Mouse (Mus musculus) adipocyte (in vitro differentiated cells): ENCODE results near the gene Psmb6.

Experiments
- DNase-seq: peaks from one replicate; pipeline ENCODE4 v3.0.0-alpha.2; 2016; ENCODE audit warnings: low spot score

Psmb6 gene

DNA sequence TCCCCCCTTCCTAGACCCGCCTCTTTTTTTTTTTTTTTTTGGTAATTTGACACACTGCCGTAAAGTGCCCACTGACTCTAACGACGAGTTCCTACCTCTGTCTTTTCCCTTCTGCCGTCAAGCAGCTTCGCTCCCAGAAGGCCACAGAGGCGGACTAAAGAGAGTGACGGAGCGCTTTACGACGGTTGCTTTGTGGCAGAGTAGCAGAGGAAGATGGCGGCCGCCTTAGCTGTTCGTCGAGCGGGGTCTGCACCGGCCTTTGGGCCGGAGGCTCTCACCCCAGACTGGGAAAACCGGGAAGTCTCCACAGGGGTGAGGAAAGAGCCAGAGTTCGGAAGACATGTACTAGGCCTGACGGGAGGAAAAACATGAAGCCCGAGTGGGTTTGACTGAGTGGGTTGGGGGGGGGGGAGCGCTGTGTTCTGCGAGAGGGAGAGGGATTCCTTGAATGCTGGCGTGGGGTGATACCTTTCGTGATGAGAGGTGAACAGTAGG lies at the start of gene Psmb6:
Psmb6 (plus strand) TSS at position 184 of the 495 bp plus-strand sequence.
- DNase-seq = peak; percentile 97

DNA sequence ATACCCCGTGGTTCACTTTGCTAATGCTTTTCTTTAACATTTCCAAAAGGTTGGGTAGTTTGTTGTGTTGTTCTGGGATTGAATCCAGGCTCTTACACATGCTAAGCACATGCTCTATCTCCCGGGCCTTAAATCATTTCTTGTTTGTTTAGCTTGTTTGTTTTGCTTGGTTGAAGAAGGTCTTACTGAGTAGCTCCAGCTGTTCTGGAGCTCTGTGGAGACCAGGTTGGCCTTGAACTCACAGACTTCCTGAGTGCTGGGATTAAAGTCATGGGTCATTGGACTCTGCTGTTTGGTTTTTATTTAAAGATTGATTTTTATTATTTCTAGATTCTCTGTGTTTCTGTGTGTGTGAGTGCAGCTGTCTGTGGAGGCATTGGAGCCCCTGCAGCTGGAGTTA lies 39.7 kb upstream of the Psmb6 start:
- peak; percentile 54 for DNase-seq

DNA sequence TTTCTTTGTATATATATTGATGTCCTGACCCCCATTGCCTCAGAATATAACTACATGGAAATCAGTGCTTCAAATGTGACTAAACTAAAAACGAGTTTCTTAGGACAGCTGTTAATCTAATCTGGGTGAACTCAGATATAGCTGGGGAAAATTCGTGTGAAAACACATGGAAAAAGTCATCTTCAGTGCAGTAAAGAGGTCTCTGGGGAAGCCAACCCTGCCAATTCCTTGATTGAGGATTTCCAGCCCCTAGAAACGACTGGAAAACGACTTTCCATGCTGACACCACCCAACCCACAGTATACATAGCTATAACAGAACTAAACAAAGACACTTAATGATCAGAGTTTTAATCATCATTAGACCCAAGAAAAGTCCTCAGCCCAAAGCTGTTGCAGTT lies 37.4 kb upstream of the Psmb6 start:
- DNase-seq = no peak

DNA sequence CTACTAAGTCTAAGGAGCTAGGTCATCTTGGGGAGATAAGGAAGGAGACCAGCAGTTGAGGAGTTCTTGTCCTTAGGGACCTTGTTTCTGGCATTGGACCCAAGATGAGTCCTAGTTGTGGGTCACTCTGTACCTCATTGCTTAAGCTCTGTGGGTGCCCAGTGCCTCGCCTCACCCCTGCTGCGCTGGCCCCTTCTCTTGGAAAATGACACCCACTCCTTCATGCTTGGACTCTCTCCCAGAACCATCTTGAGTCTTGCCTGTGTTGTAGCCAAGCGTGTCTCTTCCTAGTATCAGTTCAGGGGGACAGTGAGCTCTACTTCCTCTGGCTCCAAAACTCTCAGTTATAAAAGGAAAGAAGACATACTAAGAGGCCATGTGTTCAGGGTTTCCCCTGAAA lies 36.0 kb upstream of the Psmb6 start:
- DNase-seq = no peak

DNA sequence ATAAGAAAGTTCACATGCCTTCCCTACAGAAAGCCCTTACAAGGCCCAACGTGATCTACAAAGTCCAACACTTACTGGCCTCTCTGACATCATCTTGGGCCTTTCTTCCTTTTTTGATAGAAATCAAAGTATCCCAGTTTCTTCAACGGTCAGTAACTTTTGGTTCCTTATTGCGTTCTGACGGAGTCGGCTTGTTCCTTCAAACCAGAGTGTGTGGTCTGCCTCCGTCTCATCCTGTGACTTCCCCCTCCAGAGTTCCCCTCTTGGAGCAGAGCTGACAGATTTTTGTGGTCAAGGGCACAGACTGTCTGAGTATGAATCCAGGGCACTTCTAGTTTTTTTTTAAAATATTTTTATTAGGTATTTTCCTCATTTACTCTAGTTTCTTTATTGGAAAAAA lies 35.5 kb upstream of the Psmb6 start:
- DNase-seq = no peak

DNA sequence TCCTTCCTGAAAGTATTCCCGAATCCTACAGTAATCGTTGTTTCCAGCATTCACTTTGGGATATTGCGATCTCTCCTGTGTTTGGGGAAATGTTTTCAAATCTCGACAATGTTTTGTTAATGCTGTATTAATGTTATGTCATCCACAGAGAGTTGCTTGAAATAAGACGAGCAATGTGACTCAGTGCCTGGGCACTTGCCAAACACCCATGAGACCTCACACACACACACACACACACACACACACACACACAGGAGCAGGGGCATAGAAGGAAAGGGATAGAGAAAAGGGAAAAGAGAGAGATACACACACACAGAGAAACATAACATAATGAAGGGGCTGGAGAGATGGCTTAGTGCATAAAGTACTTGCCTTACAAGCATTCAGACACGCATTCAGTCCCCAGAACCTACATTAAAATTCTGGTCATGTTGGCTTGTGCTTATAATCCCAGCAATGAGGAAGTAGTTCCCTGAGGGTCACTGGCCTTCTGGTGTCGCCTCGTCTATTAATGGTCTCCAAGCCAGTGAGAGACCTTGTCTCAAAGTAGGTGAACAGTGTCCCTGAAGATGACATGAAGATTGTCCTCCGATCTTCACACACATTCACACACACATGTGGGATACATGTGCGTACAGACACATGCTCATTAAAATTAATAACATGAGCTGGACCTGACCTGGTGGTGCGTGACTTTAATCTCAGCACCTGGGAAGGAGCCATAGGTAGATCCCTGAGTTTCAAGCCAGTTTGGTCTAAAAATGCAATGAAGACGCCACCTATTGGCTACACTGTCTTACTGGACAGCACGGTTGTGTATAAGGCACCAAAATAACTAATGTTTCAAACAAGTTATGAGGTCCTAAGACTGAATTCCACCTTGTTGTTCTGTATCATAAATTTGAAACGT lies 25.3 kb upstream of the Psmb6 start:
- peak; percentile 65 for DNase-seq

DNA sequence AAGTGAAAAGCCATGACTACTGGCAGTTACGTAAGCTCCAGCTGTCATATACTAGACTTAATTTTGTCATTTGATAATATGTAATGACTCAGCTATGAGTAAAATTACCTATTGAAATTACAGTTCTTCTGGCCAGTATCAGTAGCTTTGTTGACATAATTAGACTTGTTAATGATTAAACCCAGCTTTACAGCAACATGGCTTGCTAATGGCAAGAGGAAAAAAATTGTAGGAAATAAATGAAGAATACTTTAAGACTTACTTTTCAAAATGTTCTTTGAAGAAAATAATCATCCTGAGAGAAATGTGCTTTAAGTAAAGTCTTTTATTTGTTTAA lies 24.7 kb upstream of the Psmb6 start:
- DNase-seq = no peak

DNA sequence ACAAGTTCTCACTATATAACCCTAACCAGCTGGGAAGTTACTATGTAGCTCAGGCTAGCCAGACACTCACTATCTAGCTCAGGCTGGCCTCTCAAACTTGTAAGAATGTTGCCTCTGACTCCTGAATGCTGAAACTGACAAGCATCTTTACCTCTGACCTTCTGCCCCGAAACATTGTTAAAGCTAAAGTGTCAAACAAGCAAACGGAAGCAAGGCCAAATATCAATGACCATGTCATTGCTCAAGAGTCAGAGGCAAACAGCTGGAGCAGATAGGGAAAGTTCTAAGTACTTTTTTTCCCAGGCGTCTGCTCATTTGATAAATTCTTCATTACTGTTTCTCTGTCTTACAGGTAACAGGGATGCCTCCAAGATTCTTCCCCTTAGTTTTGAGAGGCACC lies 23.1 kb upstream of the Psmb6 start:
- DNase-seq = no peak

DNA sequence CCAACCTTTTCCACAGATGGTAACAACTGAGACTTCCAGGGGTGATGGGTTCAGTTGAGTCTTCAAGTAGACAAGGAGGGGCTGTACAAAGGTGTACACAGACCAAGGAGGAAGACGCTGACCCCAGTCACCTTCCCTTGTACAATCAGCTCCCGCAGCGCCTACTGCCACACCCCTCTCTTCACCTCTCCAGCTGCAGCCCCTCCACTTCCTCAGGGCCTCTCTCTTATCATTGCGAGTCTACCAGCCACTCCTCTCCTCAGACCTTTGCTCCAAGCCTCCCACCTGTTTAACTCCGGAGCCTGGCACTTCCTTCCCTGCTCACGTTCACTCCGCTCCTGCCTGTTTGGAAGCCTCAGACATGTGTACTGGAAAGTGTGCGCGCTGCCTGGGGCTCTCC lies 20.2 kb upstream of the Psmb6 start, which contains the start of gene Tm4sf5:
Tm4sf5 (plus strand) TSS at position 275 of the 400 bp plus-strand sequence.
- no peak for DNase-seq

DNA sequence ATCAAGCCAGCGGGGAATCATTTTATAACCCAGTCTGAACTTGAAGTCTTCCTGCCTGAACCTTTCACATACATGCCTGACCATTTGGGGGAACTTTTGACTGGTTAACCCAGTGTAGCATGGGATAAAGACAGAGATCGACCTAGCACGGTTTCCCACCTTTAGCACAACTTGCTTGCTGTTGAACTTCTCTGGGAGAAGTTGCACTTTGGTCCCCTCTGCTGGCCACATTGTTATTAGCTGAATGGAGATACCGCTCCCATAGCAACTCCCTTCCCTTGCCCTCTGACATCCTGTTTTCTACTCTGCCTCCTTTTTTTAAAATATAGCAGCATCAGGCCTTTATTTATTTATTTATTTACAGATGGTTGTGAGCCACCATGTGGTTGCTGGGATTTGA lies 18.8 kb upstream of the Psmb6 start:
- peak; percentile 82 for DNase-seq

DNA sequence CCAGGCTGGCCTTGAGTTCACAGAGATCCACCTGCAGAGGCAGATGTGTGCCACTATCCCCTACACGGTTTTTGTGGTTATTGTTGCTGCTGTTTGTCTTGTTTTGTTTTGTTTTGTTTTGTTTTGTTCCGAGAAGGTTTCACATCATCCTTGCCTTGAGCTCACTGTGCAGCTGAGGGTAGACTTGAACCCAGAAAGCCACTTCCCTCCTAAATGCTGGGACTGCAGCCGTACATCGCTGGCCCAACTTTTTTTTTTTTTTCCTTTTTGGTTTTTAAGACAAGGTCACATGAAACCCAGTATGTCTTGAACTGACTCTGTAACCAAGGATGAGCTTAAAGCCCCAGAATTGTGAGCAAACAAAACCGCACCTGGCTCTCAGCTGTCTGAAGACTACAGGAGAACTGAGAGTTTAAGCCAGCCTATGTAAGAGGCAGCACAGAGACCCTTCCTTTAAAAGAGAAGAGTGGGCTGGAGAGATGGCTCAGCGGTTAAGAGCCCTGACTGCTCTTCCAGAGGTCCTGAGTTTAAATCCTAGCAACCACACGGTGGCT lies 18.1 kb upstream of the Psmb6 start:
- DNase-seq = no peak

DNA sequence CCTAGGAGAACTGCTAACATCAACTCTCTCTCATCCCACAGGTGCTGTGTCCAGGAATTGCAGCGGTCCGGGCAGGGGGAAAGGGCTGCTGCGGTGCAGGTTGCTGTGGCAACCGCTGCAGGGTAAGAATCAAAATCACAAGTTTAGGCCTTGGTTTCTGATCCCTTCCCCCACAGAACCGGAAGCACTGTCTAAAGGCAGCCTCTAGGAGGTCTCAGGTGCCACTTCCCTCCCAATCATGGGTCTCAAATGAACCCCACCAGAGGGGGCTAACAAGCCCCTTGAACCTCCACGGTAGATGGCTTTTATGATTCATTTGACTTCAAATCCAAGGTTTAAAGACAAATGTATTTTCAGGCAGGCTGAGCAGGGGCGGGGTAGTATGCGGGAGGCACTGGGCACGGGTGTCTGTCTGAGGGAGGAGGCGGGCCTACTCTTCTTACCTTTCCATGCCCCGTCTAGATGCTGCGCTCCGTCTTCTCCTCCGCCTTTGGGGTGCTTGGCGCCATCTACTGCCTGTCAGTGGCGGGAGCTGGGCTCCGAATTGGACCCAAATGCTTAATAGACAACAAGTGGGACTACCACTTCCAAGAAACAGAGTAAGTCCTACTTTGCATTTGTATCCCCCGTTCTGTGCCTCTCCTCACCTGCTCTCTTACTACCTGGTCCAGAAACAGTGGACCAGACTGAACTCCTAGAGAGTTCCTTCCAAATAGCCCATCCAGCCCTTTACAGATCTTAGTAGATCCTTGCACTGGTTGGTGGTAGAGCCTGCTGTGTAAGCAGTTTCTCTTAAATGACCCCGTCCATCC lies 15.2 kb upstream of the Psmb6 start:
- no peak for DNase-seq

DNA sequence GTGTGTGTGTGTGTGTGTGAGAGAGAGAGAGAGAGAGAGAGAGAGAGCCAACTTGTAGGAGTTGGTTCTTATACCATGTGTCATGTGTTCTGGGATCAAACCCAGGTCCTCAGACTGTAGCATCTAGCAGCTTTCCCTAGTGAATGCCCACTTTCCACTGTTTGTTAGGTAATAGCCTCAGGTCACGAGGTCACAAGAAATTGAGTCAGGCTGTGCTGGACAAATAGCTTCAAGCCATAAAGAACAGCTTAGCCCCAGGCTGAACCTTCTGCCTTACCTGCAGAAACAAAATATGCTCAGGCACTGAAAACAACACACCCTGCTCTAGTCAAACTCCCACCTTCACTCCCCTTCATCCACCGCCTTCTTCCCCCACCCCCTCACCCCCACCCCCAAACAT lies 13.9 kb upstream of the Psmb6 start:
- peak; percentile 27 for DNase-seq

DNA sequence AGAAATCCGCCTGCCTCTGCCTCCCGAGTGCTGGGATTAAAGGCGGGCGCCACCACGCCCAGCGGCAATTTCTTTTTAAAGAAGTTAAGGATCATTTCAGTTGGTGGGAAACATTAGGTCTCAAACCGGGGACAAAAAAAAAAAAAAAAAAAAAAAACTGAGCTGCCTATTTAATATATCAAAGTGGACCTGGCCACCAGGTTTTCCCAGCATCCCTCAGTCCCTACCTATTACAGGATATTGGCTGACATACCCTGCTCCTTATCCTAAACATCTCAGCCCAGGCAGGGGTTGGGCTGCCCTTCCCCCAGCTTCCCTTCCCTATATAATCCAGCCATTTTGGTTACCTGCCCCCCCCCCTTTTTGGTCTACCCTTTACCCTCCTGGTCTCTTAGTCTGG lies 13.3 kb upstream of the Psmb6 start:
- no peak for DNase-seq

DNA sequence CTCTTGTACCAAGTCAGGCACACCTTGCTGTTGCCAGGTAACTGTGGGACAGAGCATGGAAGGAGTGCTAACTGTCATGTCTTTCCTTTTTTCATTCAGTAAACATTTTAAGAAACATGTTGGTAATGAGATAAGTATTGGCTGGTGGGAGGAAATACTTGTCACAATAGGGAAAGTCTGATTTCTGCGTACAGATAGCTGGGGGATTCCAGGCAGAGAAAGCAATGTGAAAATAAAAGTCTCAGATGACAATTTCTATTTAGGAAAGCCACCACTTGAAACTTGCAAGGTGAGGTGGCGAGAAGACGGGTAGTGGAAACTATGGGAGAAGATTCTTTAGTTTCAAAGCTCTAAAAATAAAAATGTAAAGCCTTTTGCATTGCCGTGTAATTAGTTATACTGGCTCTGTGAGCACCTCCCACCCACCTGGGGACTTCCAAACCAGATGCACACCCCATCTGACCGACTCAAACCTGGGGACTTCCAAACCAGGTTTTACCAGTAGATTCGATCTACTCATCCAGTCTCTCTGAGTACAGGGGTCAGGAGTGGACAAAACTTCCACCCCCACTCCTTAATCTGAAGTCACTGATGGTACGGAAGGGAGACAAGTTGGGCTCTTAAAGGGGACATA lies 12.3 kb upstream of the Psmb6 start:
- DNase-seq = no peak

DNA sequence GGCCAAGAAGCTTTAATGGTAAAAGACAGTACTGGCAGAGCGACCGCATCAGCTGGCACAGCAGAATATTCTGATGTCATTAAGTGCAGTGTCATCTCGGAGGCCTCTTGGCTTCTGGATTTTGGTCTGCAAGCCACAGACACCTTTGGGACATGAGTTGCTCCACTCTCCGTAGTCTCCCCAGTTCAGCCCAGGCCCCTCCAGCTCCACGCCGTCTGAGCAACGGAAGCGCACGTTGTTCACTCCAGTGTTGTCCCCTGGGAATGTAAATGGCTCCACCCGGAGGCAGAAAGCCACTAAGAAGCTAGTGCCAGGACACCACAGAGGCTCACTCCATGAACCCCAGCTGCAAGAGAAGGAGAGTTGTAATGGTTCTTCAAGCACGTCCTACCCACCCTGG lies 11.6 kb upstream of the Psmb6 start:
- no peak for DNase-seq

DNA sequence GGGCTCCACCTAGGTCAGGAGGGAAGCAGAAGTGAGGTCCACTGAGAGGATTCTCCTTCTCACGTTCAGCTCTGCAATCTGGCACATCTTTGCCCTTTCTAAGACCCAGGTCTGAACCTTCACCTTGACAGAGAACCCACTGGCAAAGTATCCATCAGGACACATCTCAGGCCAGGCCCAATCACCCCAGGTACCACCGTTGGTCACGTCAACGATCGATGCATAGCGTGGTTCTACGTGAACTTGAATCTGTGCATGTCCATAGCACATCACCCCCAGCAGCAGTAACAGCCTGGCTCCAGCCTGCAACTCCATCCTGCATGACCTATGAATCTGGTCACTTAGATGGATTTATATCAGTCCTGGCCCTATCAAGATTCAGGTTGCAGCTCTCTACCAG lies 10.9 kb upstream of the Psmb6 start, which contains the start of gene Vmo1:
Vmo1 (minus strand) TSS at position 329 of the 400 bp plus-strand sequence.
- no peak for DNase-seq

DNA sequence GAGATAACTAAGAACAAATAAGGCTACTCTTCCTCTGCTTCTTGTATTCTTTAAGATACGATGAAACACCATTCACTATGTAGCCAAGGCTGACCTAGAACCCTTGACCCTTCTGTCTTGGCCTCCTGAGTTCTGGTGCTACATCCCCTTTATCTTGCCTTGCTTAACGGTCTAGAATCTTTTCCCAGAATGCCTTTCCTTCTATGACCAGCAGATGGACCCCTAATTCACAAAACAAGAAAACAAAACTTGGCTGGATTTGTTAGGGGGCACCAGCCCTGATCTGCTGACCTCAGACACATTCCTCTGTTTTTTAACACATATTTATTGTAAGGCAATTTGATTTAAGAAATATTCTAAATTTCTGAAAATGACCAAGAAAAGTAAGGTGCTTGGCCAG lies 8.8 kb upstream of the Psmb6 start:
- DNase-seq = peak; percentile 63

DNA sequence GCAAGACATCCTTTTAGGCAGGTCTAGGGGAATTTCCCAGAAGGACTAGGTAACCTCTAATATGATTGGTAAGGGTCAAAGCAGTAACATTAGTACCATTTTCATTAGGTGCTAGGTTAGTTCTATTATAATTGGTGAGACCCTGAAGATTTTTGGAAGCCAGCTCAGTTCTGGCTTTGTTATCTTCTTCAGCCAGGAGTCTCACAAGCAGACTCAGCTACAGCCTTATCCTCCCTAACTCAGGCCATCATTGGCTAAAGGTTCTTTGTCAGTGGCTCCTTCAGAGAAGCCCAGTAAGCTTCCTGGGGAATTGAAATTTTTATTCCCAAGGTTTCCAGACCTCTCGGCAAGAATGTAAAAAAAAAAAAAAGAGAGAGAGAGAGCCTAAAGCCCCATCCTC lies 6.7 kb upstream of the Psmb6 start:
- DNase-seq = no peak

DNA sequence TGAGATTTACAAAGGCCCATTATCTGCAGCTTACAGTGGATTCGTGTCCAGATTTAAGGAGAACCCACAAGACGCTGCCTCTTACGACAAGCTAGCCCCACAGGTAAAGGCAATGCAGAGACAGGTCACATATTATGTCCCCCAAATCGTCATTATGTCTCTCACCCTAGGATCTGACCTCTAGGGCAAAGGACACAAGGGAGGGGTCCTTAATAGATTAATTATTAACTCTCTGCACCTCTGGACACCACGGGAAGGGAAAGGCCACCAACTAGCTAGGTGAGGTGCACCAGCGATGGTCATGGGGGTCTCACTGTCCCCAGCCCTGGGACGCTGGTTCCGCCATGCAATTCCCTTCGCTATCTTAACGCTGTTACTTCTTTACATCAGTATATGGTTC lies 6.2 kb upstream of the Psmb6 start, which contains the start of gene Gltpd2:
Gltpd2 (plus strand) TSS at position 274 of the 400 bp plus-strand sequence.
- DNase-seq = no peak

DNA sequence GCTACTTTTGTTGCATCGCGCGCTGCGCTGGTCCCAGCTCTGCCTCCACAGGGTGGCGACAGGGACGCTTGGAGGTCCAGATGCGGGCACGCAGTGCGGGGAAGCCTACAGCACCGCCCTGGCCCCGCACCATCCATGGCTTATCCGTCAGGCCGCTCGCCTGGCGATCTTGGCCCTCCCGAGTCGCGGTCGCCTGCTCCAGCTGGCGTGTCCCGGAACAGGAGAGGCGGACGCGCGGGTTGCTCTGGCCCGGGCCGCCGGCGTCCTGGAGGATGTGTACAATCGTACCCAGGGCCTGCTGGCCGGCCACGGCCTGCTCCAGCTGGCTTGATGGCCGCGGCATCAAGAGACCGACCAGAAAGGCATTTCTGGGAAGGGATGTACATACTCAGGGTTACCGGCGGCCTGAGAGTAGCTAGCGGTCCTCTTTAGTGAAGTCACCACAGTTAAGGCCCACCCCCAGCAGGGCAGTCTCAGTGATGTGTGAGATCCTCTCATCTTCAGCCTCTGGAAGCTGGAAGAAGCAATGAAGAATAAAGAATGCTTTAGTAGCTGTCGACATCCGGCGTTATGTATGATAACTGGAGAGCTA lies 4.9 kb upstream of the Psmb6 start:
- no peak for DNase-seq
